Mouse (Mus musculus): ENCODE measurements around the gene Rundc3b. TPM values are rescaled to one million over a fixed set of nuclear protein-coding genes. Genes with fewer than 3 reads are reported as not detected.

Rundc3b gene
- polyA plus RNA-seq, 1 experiment = not detected

DNA sequence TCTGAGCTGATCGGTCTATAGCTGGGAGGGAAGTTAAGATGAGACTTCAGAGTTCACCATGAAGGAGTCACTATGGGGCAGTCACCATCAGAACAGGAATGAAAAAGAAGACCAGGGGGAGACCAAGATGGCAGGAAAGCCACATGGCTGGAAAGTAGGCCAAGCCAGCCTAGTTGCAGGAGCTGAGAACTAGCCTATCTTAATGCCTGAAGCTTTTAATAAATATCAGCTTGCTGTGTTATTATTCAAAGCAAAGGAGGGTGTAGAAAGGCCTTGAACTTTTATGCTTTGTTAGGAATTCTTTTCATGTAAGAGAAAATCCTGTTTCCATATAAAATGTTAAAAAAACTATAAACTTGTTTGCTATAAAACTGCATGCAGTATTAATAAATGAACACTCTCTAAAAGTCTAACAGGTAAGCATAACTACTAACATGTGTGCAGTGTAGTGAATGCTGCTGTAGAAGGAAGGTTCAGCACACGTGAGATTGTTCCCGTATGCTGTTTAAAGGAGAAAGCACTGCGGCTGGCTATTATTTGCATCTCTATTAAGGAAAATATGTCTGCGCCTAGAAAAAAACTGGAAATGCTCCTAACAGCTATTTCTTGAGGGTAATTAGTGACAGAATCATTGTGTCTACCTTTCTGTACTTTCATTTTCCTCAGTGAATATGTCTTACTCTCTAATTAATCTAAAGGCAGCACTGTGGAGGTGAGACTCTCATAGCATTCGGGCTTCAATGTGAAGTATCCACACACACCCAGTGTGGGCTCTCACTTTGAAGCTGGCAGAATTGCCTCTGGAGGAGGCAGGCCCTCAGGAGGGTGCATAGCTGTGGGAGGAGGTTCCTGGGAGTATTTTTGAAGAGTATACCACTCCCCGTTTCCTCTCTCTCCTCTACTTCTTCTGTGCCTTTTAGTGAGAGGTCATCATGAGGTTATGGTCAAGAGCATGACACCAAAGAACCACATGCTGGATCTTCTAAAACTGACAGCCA is 81.3 kb downstream of the Rundc3b start:
- H3K4me3 ChIP-seq (replicated peaks; ENCODE audit: control insufficient read depth, low read depth, low read length) = no peak overlapping the region
- TF ChIP-seq CTCF (IDR thresholded peaks at IDR 0.05; ENCODE audit: control insufficient read depth, insufficient read depth, low read length) (no peak), POLR2A (IDR thresholded peaks at IDR 0.05; ENCODE audit: borderline replicate concordance, control insufficient read depth, low read depth, low read length) (no peak)
- 81% methylated on average over 7 of the region's 7 CpGs for WGBS
- no peak overlapping the region for H3K27ac ChIP-seq (ENCODE audit: control insufficient read depth, insufficient read depth, low read depth, low read length, poor library complexity)
- no peaks in the 10 kb centered on the region for H3K4me1 ChIP-seq (ENCODE audit: control insufficient read depth, insufficient read depth, low read length)

DNA sequence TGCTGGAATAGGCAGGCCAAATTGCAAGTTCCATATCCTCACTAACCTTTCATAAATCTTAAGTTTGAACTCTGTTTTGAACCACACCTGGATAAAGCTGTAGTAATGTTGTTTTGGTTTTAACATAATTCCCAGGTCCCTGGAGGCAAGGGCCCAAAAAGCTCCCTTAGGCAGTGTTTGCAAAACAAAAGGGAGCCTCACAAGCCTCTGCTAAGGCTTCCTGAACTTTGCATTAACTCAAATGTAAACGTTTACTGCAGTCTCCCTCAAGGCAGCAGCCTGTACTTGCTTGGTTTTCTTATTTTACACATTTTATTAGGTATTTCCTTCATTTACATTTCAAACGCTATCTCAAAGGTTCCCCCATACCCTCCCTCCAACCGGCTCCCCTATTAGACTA is 103.7 kb downstream of the Rundc3b start:
- H3K4me1 ChIP-seq (ENCODE audit: control insufficient read depth, insufficient read depth, low read length) = no peaks in the 10 kb centered on the region
- H3K4me3 ChIP-seq (replicated peaks; ENCODE audit: control insufficient read depth, low read depth, low read length) = no peak overlapping the region
- 73% methylated on average over 3 of the region's 3 CpGs for WGBS
- no peak overlapping the region for H3K27ac ChIP-seq (ENCODE audit: control insufficient read depth, insufficient read depth, low read depth, low read length, poor library complexity)
- no peak for TF ChIP-seq POLR2A (IDR thresholded peaks at IDR 0.05; ENCODE audit: borderline replicate concordance, control insufficient read depth, low read depth, low read length)
- TF ChIP-seq CTCF (IDR thresholded peaks at IDR 0.05; ENCODE audit: control insufficient read depth, insufficient read depth, low read length) = no peak

DNA sequence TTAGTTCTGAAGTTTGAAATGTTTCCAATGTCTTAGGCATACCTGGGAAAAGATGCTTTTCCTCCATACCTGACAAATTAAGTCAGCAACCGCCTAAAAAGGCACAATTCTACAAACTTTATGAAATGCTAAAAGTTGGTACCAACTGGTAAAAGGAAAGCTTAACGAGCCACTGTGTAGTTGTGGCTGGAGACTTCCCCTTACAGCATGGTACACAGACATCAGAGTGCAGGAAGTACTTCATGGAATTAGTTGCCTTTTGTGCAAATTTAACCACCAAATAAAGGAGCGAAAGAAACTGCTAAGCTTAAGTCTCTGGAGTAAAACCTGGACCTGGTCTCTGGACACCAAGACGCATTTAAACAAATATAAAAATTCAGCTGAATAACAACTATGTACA is 131.0 kb downstream of the Rundc3b start:
- 34% methylated on average over 4 of the region's 4 CpGs for WGBS
- Histone ChIP-seq H3K4me3 (replicated peaks; ENCODE audit: control insufficient read depth, low read depth, low read length) (no peak overlapping the region), H3K4me1 (ENCODE audit: control insufficient read depth, insufficient read depth, low read length) (no peaks in the 10 kb centered on the region), H3K27ac (ENCODE audit: control insufficient read depth, insufficient read depth, low read depth, low read length, poor library complexity) (no peak overlapping the region)
- TF ChIP-seq POLR2A (IDR thresholded peaks at IDR 0.05; ENCODE audit: borderline replicate concordance, control insufficient read depth, low read depth, low read length) (no peak), CTCF (IDR thresholded peaks at IDR 0.05; ENCODE audit: control insufficient read depth, insufficient read depth, low read length) (no peak)

DNA sequence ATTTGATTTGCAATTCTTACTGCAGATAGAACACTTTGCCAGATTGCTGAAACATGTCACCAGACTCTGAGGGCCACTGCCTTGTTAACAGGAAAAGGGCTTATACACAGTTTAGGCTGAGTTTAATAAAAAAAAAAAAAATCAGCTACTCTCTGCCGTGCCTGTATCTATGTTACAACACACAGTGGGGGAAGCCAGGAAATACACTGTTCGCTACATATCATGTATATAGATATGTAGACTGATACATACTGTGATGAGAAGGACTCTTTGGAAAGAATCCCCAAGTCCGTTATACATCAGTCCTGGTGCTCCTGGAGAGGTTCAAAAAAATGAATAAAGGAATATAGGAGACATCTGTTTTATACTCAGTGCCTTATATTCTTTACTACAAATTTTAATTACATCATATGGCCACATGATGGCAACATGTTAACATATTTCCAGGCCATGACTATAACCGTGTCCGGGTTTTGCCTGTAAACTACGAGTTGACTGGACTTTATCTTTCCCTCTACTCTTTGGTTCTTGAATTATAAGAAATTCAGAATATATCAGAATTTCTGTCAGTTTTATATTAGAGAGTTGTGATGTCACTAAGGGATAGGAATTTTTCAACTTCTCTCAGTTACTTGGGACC is 133.2 kb downstream of the Rundc3b start:
- TF ChIP-seq CTCF (IDR thresholded peaks at IDR 0.05; ENCODE audit: control insufficient read depth, insufficient read depth, low read length) = no peak
- no peak for TF ChIP-seq POLR2A (IDR thresholded peaks at IDR 0.05; ENCODE audit: borderline replicate concordance, control insufficient read depth, low read depth, low read length)
- Histone ChIP-seq H3K27ac (ENCODE audit: control insufficient read depth, insufficient read depth, low read depth, low read length, poor library complexity) (no peak overlapping the region), H3K4me1 (ENCODE audit: control insufficient read depth, insufficient read depth, low read length) (no peaks in the 10 kb centered on the region), H3K4me3 (replicated peaks; ENCODE audit: control insufficient read depth, low read depth, low read length) (no peak overlapping the region)
- WGBS = 26% methylated on average over 6 of the region's 6 CpGs

DNA sequence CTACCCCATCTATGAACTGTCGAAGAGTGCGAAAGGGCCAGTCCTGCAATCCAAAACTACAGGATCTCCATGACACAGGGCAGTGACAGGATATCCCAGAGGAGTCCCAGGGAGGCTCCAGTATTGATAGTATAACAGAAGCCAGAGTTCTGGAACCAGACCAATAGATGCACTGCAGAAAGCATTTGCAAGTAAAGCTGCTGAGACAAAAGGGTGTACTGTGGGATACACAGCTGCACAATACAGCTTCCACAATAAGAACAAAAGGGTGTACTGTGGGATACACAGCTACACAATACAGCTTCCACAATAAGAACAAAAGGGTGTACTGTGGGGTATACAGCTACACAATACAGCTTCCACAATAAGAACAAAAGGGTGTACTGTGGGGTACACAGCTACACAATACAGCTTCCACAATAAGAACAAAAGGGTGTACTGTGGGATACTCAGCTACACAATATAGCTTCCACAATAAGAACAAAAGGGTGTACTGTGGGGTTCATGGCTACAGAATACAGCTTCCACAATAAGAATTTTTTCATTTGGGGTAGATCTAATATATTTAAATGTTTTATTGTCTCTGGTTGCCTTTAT is 134.0 kb downstream of the Rundc3b start:
- no peak overlapping the region for H3K27ac ChIP-seq (ENCODE audit: control insufficient read depth, insufficient read depth, low read depth, low read length, poor library complexity)
- no peak for TF ChIP-seq POLR2A (IDR thresholded peaks at IDR 0.05; ENCODE audit: borderline replicate concordance, control insufficient read depth, low read depth, low read length)
- no peak for TF ChIP-seq CTCF (IDR thresholded peaks at IDR 0.05; ENCODE audit: control insufficient read depth, insufficient read depth, low read length)
- 89% methylated on average over 2 of the region's 2 CpGs for WGBS
- no peak overlapping the region for H3K4me3 ChIP-seq (replicated peaks; ENCODE audit: control insufficient read depth, low read depth, low read length)
- no peaks in the 10 kb centered on the region for H3K4me1 ChIP-seq (ENCODE audit: control insufficient read depth, insufficient read depth, low read length)

DNA sequence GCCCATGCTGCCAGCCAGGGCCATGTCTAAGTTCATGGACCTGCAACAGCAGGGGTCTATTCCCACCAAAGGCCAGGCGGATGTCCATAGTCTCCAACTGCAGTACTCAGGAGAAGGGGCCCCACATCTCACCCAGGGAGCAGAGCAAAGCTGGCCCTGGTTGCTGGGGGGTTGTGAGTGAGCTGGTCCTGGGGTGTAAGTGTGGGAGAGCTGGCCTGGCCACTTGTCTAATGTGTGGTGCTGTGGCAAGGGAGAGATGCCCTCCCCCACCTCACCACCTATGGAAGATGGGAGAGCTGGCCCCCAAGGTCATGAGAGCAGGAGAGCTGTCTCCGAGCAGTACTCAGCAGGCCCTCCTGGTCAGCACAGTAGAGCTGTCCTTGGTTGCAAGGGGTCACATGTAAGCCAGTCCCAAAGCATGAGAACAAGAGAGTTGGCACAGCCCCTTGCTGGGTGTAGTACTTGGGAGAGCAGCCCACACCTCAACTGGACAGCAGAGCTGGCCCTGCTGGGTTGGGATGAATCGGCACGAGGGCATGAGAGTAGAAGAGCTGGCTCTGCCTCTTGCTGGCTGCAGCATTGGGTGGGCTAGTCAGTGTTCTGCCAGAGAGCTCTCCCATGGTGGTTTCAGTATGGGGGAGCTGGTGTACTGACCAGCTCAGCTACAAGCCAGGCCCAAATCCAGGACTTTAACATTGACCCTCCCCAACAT is 134.6 kb downstream of the Rundc3b start:
- Histone ChIP-seq H3K27ac (ENCODE audit: control insufficient read depth, insufficient read depth, low read depth, low read length, poor library complexity) (no peak overlapping the region), H3K4me1 (ENCODE audit: control insufficient read depth, insufficient read depth, low read length) (no peaks in the 10 kb centered on the region), H3K4me3 (replicated peaks; ENCODE audit: control insufficient read depth, low read depth, low read length) (no peak overlapping the region)
- TF ChIP-seq CTCF (IDR thresholded peaks at IDR 0.05; ENCODE audit: control insufficient read depth, insufficient read depth, low read length) (no peak), POLR2A (IDR thresholded peaks at IDR 0.05; ENCODE audit: borderline replicate concordance, control insufficient read depth, low read depth, low read length) (no peak)
- 78% methylated on average over 4 of the region's 4 CpGs for WGBS

DNA sequence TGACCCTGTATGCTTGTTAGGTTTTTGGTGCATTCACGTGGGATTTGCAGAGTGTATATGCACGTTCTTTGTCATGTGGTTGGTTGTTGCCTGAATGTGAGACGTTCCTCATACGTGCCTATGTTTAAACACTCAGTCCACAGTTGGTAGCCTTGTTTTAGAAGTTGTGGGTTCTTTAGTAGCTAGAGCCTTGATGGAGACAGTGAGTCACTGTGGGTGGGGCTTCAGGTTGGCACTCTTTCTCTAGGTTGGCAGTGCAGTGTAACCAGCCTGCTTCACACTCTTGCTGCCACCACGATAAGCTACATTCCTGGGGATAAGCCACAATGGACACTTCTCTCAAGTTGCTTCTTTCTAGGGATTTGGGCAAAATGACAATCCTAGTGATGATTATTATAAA is 166.2 kb downstream of the Rundc3b start:
- Histone ChIP-seq H3K4me1 (ENCODE audit: control insufficient read depth, insufficient read depth, low read length) (no peaks in the 10 kb centered on the region; the same call in 1 of the 2 replicates), H3K27ac (ENCODE audit: control insufficient read depth, insufficient read depth, low read depth, low read length, poor library complexity) (no peak overlapping the region), H3K4me3 (replicated peaks; ENCODE audit: control insufficient read depth, low read depth, low read length) (no peak overlapping the region)
- TF ChIP-seq CTCF (IDR thresholded peaks at IDR 0.05; ENCODE audit: control insufficient read depth, insufficient read depth, low read length) = no peak
- TF ChIP-seq POLR2A (IDR thresholded peaks at IDR 0.05; ENCODE audit: borderline replicate concordance, control insufficient read depth, low read depth, low read length) = no peak
- 67% methylated on average over 5 of the region's 5 CpGs for WGBS

Measured in bone marrow, adult 2 months (tissue).